Mouse (Mus musculus) gastrocnemius, postnatal 10 days (tissue): ENCODE measurements around the gene Cenpt. TPM values are rescaled to one million over a fixed set of nuclear protein-coding genes. Genes with fewer than 3 reads are reported as not detected.
"Not testable (repeated sequence)": the region's sequence is repeated elsewhere in the genome, so short reads cannot be mapped to it uniquely, and the experiment has no call there.

Source experiments
- DNase-seq: peaks from one replicate; pipeline ENCODE4 v3.0.0; 2021; ENCODE audit warnings: mixed read lengths
- total RNA-seq, 2 experiments: library from RNA; stranded (reverse); gene quantifications; 2 replicates each; pipeline ENCODE4 v1.2.3; 2021

Cenpt gene
- total RNA-seq, 2 experiments from 2014 or later: 5.2 to 7.0 TPM

GRCm38 (mm10) chr8:105854715-105855216 lies 1.7 kb upstream of the Cenpt start, which contains the start of gene Thap11:
Gene Thap11 (plus strand): TSS chr8:105855132.
- peak; percentile 93 for DNase-seq

- DNase-seq: no peak
Measured at GRCm38 (mm10) chr8:105854303-105854702, 1.2 kb upstream of the Cenpt start.

GRCm38 (mm10) chr8:105852146-105852729 lies 840 bp downstream of the Cenpt start:
- no peak for DNase-seq

- peak; percentile 88 for DNase-seq
Measured at GRCm38 (mm10) chr8:105851651-105852143, 1.4 kb downstream of the Cenpt start.

GRCm38 (mm10) chr8:105850611-105851010 lies 2.5 kb downstream of the Cenpt start:
- no peak for DNase-seq

- DNase-seq: no peak
Measured at GRCm38 (mm10) chr8:105850014-105850413, 3.1 kb downstream of the Cenpt start.

GRCm38 (mm10) chr8:105846678-105847077 lies 6.4 kb downstream of the Cenpt start:
- no peak for DNase-seq

GRCm38 (mm10) chr8:105839209-105839608 lies 13.9 kb downstream of the Cenpt start:
- DNase-seq: no peak

- no peak for DNase-seq
Measured at GRCm38 (mm10) chr8:105836991-105837390, 16.1 kb downstream of the Cenpt start.

GRCm38 (mm10) chr8:105835318-105835717 lies 17.8 kb downstream of the Cenpt start:
- peak; percentile 66 for DNase-seq

GRCm38 (mm10) chr8:105833740-105834139 lies 19.3 kb downstream of the Cenpt start:
- not testable (repeated sequence) for DNase-seq

- DNase-seq: peak; percentile 89
Measured at GRCm38 (mm10) chr8:105826861-105827848, 25.9 kb downstream of the Cenpt start, which contains the start of the genes Ranbp10 and Tsnaxip1. Gene Ranbp10 (minus strand): TSS chr8:105827350. Gene Tsnaxip1 (plus strand): TSS chr8:105827731.

GRCm38 (mm10) chr8:105826379-105826778 lies 26.7 kb downstream of the Cenpt start:
- no peak for DNase-seq

GRCm38 (mm10) chr8:105825506-105825905 lies 27.6 kb downstream of the Cenpt start:
- DNase-seq: no peak

GRCm38 (mm10) chr8:105820925-105821324 lies 32.2 kb downstream of the Cenpt start:
- no peak for DNase-seq

GRCm38 (mm10) chr8:105819659-105820058 lies 33.4 kb downstream of the Cenpt start:
- DNase-seq: no peak

GRCm38 (mm10) chr8:105813241-105813640 lies 39.8 kb downstream of the Cenpt start:
- DNase-seq: no peak

- DNase-seq: no peak
Measured at GRCm38 (mm10) chr8:105812511-105812910, 40.6 kb downstream of the Cenpt start.

GRCm38 (mm10) chr8:105811543-105811942 lies 41.5 kb downstream of the Cenpt start:
- DNase-seq: no peak

- no peak for DNase-seq
Measured at GRCm38 (mm10) chr8:105811061-105811460, 42.0 kb downstream of the Cenpt start.

GRCm38 (mm10) chr8:105810245-105810786 lies 42.8 kb downstream of the Cenpt start:
- no peak for DNase-seq

GRCm38 (mm10) chr8:105808480-105808879 lies 44.6 kb downstream of the Cenpt start:
- DNase-seq: peak; percentile 67
